Mouse (Mus musculus) testis, postnatal 14 days (tissue): Measurements from ENCODE around the gene Arhgef19.

Experiments
- DNase-seq: peaks from one replicate; pipeline ENCODE4 v3.0.0; 2021; ENCODE audit warnings: low spot score

Gene Arhgef19

DNA sequence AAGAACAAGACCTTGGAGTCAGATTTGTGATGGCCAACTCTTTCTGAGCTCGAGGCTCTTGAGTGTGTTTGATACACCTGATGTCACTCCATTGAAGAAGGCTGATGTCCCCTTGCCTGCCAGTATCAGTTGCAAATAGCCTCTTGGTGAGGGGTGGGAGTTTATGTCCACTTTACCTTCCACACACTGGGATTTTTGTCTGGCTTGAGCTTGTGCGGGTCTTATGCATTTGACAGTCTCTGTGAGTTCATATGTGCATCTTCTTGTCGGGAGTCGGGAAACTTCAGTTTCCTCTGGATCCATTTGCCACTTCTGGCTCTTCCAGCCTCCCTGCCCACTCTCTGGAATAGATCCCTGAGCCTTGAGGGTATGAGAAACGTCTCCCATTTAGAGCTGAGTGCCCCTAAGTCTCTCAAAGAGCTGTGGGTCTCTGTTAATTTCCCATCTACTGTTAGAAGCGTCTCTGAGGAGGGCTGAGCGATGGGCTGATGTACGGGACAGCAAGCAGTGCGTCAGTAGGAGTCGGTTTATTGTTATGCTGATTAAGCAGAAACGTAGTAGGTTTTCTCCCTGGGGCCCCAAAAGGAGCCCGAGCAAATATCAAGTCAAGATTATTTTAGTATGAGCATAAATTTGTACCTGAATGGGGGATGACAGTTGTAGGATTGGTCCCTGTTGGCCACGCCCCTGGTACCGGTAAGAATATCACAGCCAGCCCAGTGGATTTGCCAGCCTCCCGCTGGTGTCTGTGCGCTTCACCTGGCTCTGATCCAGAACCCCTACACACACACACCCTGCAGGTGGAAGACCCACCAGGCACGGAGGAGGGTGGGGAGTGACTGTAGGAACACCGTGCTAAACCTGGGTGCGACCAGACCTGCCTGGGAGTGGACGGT, 559 bp upstream of the Arhgef19 start:
- DNase-seq = no peak

DNA sequence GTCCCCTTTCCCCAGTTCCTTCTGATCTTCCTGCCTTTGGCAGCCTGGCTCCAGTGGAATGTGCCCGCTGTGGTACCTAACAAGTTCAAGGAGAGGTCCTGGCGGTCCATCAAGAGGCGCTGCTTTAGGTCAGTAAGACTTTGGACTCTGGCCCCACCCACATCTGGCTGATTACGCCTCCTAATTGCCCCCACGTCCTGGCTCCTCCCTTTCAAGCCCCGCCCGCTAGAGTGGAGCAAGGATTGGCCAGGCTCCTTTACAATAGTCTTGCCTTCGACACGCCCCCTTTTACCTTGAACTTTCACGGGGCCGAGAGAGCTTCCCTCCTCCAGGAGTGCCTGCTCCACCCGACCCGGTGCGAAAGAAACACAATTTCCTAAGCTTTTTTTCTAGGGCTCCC, 1.3 kb downstream of the Arhgef19 start:
- DNase-seq = peak; percentile 44

DNA sequence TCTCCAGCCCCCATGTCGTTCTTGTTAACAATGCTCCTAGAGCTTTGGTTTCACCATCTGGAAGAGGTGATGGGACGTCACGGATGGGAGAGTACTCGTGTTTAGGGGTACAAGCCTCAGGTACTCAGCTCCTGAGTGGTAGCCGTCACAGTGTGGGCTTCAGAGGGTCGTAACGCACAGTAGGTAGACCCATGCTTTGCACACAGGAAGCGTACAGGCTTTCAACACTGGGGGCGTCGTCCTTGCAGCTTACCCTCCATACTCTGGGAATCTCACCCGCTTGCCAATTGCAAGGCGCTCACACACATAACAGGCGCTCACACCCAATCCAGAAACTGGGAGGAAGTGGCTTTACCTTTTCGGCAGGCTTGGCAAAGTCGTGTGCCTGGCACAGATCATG, 2.6 kb downstream of the Arhgef19 start:
- no peak for DNase-seq

DNA sequence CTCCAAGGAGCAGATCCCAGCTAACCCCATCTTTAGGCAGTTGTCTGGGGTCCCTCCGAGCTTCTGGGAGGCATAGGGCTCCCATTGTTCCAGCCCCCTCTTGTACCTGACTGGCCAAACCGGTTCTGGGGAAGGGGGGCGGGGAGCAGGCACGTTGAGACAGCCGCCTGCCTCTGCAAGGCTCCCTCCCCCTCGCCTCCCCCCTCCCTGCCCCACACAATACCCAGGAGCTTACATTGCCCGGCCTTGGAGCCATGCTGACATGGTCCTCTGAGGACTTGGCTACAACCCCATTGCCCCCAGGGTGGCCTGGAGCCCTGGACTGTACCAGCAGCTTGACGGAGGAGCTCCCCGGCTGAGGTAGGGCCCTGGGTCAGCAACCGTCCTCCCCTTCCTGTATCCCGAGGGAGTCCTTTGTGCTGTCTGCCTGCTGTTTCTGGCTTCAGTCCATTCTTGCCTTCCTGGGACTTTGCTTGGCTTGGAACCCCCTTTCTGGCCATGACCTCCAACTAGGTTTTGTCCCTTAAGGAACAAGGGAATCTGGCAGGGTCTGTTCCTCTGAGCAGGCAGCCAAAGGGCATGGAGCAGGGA, 3.4 kb downstream of the Arhgef19 start:
- peak; percentile 49 for DNase-seq

DNA sequence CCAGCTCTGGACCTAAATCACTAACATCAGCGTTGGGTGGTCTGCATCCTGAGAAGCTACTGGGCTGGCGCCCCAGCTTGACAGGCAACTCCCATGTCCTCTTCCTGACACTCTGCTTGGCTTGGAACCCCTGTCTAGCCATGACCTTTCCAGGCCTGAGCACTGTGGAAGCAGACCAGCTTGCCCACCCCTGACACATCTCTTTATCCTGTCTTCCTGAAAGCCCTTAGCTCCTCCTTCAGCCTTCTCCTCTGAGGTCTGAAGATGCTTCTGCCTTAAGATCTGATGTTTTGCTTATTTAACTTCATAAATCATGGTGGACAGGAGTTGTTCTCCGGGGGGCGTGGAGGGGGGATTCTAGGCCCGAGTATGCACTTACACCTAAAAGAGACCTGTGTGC, 4.3 kb downstream of the Arhgef19 start:
- DNase-seq = no peak

DNA sequence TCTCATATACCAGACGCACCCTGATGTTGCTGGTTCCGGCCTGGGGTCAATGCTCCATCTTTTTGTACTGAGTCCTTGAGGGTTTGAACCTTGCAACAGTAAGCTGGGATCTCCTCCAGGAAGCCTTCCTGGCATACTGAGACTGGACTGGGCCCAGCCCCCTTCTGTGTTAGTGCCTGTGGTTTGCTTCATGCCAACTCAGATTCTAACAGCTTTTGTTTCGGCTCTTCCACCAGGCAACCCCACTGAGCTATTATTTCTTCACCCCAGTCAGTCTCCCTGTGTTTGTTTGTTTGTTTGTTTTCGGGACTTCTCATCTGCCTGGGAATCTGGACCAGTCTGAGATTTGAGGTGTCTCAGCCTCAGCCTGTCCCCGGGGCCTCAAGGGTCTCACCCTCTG, 5.1 kb downstream of the Arhgef19 start:
- DNase-seq = no peak

DNA sequence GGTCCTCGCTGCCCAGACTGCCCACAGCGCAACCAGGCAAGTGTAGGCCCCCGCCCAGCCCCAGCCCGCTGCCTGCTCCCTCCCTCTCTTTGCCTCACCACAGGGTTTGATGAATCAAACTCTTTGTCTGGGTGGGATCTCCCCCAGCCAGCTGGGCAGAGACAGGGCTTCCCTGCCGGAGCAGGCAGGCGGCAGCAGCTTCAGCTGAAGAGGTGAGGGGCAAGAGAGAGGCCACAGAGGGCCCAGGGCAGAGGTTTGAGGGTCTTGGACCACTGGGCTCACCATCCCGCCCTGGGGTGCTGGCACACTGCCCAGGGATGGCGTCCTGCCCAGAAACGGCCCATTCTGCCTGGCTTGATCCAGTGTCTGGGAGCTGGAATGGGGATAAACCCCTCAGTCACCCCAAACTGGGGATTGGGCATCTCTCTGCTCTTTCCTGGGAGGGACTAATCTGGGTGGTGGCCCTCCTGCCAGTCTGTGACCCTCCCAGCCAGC, 5.7 kb downstream of the Arhgef19 start:
- no peak for DNase-seq

DNA sequence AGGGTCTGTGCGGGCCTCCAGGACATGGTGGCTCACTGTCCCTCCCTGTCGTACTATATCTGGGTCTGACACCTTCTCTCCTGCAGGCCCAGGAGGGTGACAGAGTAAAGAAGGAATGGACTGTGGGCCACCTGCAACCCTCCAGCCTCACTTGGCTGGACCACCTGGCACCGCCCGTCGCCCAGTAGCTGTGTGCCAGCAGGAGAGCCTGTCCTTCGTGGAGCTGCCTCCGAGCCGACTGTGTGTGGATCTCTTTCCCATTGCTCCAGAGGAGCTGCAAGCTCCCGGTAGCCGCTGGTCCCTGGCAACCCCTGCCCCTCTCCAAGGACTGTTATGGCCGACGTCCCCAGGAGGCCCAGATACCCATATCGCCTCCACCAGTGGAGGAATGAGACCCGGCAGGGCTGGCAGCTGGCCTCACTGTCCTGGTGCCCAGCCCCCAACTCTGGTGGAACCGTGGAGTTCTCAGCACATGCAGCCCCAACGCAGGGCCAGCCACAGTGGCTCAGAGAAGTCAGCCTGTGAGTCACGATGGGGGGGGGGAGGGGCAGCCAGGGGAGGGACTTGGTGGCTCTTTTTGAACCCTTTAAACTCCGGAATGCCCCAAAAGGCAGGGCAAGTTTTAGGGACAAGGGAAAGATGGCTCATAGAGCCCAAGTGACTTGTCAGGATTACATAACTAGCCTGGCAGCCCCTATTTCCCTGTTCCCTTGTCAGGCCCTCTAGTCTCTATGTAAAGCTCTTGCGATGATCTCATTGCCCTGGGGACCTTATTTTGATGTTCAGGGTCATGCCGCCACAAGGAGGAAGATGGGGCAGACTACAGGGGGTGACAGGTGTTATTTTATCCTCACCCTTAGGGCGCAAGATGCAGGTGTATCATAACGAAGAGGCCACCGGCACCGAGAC, 7.0 kb downstream of the Arhgef19 start:
- no peak for DNase-seq

DNA sequence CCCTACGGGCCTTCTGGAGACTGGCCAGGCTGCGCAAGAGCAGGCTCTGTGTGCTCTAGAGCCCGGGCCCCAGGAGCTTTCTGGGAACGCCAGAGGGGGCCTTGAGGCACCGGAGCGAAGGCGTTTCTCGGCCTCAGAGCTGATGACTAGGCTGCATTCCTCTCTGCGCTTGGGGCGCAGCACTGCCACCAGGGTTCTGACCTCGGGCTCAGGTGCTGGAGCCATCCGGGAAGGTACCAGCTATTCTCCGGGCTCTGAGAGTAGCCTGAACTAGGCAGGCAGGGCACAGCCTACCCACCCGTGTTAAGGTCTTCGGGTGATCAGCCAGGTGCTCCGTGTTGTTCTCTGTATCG, 7.7 kb downstream of the Arhgef19 start:
- DNase-seq = no peak

DNA sequence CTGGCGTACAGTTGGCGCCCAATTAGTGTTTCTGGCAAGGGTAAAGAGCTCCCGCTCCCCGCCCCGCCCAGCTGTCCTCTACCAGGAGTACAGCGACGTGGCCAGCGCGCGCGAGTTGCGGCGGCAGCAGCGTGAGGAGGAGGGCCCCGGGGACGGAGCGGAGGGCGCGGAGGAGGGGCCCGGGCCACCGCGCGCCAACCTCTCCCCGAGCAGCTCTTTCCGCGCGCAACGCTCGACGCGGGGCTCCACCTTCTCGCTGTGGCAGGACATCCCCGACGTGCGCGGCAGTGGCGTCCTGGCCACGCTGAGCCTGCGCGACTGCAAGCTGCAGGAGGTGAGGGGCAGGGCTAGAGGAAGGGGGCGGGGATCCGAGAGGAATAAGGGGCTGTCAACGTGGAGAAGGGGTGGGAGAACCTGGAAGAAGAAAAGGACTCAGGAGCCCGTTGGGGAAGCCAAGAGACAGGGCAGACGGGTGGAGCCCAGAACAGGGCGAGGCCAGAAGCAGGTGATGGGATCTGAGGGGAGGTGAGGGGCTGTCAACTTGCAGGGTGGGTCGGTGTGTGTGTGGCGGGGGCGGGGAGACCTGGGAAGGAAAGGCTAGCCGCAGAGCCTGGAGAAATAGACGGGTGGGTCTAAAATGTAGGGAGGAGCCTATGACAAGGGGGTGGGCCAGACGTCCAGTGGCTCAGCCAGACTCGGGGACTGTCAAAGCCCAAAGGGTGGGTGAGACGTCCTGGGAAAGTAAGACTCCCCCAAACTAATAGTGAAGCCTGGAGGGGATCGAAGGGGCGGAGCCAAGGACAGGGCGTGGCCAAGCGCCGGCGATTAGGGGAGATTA, 8.7 kb downstream of the Arhgef19 start:
- DNase-seq = no peak

DNA sequence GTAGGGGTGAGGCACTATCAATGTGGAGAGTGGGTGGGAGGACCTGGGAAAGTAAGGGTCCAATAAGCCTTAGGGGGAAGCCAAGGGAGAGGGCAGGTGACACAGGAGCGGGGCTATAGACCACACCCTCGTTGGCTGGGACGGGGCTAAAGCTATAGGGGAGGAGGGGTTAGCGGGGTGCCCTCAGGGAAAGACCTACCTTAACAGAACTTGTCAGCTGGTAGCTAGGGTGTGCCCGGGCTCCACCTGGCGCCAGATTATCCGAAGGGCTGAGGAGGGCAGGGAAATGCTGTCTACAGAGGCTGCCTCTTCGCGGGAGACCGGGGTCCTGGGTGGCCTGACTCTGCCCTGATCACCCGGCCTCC, 9.3 kb downstream of the Arhgef19 start:
- DNase-seq = no peak

DNA sequence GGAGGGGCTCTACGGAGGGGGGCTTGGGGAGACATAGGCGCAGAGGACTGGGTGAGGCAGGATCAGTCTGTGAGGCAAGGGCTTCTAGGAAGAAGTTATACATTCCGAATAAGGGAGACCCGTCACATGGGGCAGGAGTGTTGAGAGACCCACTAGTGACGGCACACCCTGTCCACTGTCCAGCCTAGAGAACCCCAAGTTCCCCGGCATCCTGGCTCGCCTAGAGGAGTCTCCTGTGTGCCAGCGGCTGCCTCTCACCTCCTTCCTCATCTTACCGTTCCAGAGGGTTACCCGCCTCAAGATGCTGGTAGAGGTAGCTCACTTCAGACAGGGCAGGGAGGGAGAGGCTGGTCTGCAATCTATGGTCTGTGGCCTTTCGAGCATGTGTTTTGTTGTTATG, 10.1 kb downstream of the Arhgef19 start:
- no peak for DNase-seq

DNA sequence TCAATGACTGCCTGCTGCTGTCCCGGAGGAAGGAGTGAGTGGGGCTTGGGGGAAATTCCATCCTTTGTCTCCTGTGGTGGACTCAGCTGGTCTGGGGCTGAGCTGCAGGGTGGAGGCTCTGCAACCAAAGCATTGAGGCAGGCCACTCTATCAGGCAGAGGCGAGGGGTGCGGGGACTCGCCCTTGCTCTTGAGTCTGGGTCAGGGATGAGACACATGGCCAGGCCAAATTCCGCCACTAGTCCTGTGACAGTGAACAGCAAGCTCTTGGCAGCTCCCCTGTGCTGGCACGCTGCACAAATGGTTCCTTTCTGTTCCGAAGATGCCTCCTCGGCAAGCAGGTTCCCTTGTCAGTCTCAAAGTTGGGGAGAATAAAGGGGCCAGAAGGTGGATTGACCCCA, 11.8 kb downstream of the Arhgef19 start:
- DNase-seq = no peak

DNA sequence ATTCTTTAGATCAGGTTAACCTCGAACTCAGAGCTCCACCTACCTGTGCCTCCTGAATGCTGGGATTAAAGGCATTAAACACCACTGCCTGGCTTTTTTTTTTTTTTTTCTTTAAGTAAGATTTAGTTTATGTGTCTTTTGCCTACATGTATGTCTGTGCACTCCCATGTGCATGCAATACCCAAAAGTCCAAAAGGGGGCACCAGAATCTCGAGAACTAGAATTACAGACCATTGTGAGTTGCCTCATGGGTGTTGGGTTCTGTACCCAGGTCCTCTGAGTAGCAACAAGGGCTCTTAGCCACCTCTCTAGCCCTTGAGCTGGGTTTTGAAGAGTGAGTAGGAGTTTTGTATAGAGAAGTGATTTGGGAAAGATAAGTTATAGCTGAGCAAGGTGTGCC, 13.3 kb downstream of the Arhgef19 start:
- DNase-seq = no peak

DNA sequence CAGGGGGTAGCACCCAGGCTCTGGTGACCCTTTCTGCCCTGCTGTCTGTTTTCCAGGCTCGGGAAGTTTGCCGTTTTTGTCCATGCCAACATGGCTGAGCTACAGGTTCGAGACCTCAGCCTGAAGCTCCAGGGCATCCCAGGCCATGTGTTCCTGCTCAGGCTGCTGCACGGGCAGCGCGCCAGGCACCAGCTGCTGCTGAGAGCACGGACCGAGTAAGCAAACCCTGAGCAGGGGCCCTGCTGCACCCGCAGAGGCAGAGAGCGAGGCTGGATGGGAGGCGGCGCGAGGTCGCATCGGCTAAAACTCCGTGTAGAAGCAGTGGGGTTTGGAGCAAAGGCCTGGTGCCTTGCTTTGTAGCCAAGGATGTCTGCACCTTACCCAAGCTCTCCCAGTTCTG, 14.9 kb downstream of the Arhgef19 start:
- DNase-seq = peak; percentile 70

DNA sequence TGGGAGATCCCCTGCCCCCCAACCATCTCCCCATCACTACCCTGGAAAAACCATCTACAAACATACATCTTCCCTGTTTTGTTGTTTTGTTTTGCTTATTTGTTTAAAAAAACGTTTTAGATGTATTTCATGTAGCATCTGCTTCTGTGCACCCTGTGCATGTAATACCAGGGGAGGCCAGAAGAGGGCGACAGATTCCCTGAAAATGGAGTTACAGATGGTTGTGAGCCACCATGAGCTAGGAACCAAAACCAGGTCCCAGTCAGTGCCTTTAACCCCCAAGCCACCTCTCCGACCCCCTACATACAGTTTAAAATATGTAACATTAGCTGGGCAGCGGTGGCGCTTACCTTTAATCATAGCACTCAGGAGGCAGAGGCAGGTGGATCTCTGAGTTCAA, 18.1 kb downstream of the Arhgef19 start:
- DNase-seq = peak; percentile 53

DNA sequence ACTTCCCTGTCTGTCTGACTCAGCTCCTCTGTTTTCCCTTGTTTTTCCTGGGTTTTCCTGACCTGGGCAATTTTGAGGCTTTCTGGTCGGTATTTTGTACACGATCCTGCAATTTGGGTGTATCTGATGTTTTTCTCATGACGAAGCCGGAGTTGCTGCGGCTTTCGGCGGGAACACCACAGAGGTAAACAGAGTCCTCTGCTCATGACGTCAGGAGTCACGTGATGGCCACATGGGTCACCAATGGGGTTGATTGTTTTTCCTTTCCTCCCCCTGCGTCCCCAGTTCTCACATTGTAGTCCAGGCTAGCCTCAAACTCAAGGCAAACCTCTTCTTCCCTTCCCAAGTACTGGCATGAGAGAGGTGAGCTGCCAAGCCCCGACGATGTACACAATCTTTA, 20.1 kb downstream of the Arhgef19 start:
- DNase-seq = no peak

DNA sequence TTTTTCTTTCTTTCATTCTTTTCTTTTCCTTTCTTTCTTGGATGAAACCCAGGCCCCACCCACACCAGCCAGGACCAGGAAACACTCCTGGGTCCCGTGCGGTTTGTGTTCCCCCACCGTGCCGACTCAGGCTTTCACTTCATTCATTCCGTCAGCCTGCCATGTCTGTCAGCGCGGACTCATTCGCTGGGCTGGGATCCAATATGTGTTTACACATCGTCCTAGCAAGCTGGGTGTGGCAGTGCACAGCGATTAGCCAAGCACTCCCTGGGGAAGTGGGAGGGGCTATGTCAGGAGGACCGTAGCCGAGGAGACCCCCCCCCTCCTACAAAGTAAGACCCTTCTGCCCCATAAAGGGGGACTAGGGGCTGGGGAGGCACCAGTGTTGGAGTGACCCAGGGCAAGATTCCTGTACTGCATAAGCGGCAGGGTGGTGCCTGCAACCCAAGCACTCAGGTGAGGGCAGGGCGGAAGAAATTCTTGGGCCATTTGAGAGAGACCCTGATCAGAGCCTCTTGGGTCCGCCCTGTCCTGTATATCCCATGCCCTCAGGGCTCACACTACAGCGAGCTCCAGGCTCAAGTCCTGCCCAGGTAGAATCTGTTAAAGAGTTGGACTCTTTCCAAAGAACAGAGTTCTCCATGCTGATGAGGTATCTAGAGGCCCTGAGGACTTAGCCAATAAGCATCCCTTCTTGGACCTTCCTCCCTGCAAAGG, 20.9 kb downstream of the Arhgef19 start:
- DNase-seq = no peak

DNA sequence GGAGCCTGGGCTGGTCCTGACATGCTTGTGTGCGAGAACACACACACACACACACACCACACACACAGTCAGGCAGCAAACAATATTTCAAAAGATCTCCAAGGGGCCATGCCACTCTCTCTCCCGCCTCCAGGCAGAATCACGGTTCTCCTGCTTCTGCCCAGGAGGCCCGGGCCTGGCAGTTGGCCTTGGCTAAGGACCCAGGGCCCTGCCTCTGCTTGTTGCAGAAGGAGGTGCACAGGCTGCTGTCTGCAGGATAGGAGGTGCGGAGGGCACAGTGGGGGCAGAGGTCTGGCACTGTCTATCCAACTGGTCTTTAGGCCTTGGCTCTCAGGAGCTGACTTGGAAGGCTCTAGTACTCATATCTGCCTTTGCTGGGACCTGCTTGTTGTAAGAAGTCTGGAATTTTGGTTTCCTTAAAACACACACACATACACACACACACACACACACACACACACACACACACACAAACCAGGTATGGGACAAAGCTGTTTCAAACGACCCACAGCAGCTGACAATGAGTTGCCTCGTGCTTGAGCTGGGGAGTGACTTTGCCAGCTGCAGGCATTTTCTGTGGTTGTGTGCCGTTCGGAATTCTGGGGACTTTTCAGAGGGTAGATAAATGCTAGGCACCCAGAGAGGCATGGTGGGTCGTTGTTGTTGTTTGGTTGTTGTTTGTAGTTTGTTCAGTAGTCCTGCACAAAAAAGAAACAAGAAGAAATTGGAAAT, 23.8 kb downstream of the Arhgef19 start:
- DNase-seq = no peak

DNA sequence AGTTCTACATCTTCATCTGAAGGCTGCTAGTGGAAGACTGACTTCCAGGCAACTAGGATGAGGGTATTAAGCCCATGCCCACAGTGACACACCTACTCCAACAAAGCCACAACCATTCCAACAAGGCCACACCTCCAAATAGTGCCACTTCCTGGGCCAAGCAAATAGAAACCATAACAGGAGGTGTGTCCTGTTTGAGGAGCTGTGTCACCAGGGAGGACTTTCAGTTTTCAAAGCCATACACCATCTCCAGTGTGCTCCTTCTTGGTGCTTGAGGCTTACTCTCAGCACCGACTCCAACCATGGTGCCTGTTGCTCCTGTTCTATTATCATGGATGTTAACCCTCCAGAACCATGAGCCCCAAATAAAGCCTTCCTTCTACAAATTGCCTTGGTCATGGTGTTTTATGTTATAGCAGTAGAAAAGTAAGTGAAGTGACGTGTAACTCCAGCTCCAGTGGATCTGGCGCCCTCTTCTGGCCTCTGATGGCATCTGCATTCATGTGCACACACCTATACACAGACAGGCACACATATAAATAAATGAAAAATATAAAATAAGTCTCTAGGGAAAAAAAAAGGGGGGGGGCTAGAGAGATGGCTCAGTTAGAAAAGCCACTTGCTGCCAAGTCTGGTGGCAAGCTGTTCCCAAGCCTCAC, 26.8 kb downstream of the Arhgef19 start:
- no peak for DNase-seq
